Mouse (Mus musculus) kidney, embryonic 16.5 days (tissue): Measurements from ENCODE around the gene Arpc4. TPM values are rescaled to one million over a fixed set of nuclear protein-coding genes. Genes with fewer than 3 reads are reported as not detected.

ENCODE experiments used
- ATAC-seq: fragments of 200-750 bp; cut with Nextera tagmentation; 2 replicates; pipeline ENCODE4 v1.8.0; 2017; ENCODE audit warnings: moderate TSS enrichment; ENCODE audit not compliant: low FRiP score, low TSS enrichment
- H3K27ac ChIP-seq: fragments of 300-500 bp; sonication (generic); 2 replicates; pipeline ENCODE4 v1.5.1; 2014; ENCODE audit warnings: low read length
- H3K27me3 ChIP-seq: fragments of 300-500 bp; sonication (generic); 2 replicates; pipeline ENCODE4 v1.6.1; 2014; ENCODE audit warnings: low read length, control low read depth, mixed read lengths; ENCODE audit not compliant: insufficient read depth
- H3K36me3 ChIP-seq: fragments of 300-500 bp; sonication (generic); 2 replicates; pipeline ENCODE4 v1.6.1; 2014; ENCODE audit warnings: low read length, control low read depth, mixed read lengths; ENCODE audit not compliant: insufficient read depth
- H3K4me1 ChIP-seq: fragments of 300-500 bp; sonication (generic); 2 replicates; pipeline ENCODE4 v1.6.1; 2014; ENCODE audit warnings: low read length, control low read depth, mixed read lengths; ENCODE audit not compliant: insufficient read depth
- H3K4me2 ChIP-seq: fragments of 300-500 bp; sonication (generic); replicated peaks from 2 replicates; pipeline ENCODE4 v1.6.1; 2014; ENCODE audit warnings: low read depth, low read length
- H3K4me3 ChIP-seq: fragments of 300-500 bp; sonication (generic); 2 replicates; pipeline ENCODE4 v1.5.1; 2014; ENCODE audit warnings: mild to moderate bottlenecking, low read length
- H3K9ac ChIP-seq: fragments of 300-500 bp; sonication (generic); replicated peaks from 2 replicates; pipeline ENCODE4 v1.6.1; 2014; ENCODE audit warnings: low read length
- H3K9me3 ChIP-seq: fragments of 300-500 bp; sonication (generic); 2 replicates; pipeline ENCODE4 v1.6.1; 2016; ENCODE audit warnings: low read length, control low read depth
- WGBS: fragments of 180-500 bp; shearing (Covaris S2); extraction: QIAGEN DNeasy Blood & Tissue Kit; methylation state at CpG from one replicate; pipeline ENCODE4 v1.1.7; 2014; 5-methylcytosine and 5-hydroxymethylcytosine counted together
- polyA plus RNA-seq: library from polyadenylated mRNA; unstranded; fragments of >200 nt; fragmentation: Nextera tagmentation; extraction: Ambion mirVana; gene quantifications from 2 replicates; pipeline ENCODE4 v1.2.1, GENCODE M21; 2015

The Arpc4 gene
- polyA plus RNA-seq, 1 experiment from 2014 or later = 410 TPM

DNA sequence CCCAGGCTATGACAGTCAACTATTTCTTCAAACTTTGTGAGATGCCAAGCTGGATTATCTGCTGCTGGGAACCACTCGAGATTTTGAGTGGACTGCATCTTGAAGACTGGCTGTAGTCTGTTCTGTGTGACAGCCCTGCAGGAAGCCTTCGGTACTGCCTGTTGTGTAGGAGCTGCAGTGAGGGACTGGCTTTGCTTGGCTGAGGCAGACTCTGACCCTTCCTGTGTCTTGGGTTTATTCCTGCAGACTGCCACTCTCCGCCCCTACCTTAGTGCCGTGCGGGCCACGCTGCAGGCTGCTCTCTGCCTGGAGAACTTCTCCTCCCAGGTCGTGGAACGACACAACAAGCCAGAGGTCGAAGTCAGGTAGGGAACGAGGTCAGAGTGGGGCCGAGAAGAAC is 2.6 kb downstream of the Arpc4 start:
- no peaks in the 10 kb centered on the region for H3K9me3 ChIP-seq
- no peak for ATAC-seq
- 93% methylated on average over 11 of the region's 11 CpGs for WGBS
- peaks cover 18% of the 10 kb centered on the region for H3K4me1 ChIP-seq
- H3K9ac ChIP-seq = no peak overlapping the region
- no peak overlapping the region for H3K4me2 ChIP-seq
- peaks cover 44% of the 10 kb centered on the region for H3K36me3 ChIP-seq
- no peaks in the 10 kb centered on the region for H3K27me3 ChIP-seq
- H3K4me3 ChIP-seq = no peak overlapping the region
- no peak overlapping the region for H3K27ac ChIP-seq

- peaks cover 1% of the 10 kb centered on the region; the same call in 1 of the 2 replicates for H3K4me1 ChIP-seq
- 92% methylated on average over 8 of the region's 8 CpGs for WGBS
- H3K27me3 ChIP-seq = no peaks in the 10 kb centered on the region
- peaks cover 74% of the 10 kb centered on the region for H3K36me3 ChIP-seq
- ATAC-seq = no peak
- no peaks in the 10 kb centered on the region for H3K9me3 ChIP-seq
- no peak overlapping the region for H3K4me2 ChIP-seq
- H3K4me3 ChIP-seq = no peak overlapping the region
- no peak overlapping the region for H3K27ac ChIP-seq
- no peak overlapping the region for H3K9ac ChIP-seq
Measured at GRCm38 (mm10) chr6:113384351-113384927, 6.5 kb downstream of the Arpc4 start.

DNA sequence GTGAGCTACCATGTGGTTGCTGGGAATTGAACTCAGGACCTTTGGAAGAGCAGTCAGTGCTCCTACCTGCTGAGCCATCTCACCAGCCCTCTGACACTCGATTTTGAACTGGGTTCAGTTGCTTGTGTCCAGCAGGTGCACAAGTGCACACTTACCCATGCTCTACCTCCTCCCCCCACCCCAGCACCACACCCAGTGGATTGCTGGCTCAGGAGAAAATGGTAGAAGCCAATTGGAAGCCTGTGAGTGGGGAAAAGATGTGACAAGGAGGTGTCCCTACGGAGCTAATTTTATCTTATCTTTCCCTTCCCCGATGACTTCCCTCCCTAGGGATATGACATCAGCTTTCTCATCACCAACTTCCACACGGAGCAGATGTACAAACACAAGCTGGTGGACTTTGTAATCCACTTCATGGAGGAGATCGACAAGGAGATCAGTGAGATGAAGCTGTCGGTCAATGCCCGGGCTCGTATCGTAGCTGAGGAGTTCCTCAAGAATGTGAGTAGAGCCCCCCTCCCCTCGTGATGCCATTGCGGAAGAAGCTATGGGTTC is 7.3 kb downstream of the Arpc4 start:
- 85% methylated on average over 11 of the region's 11 CpGs for WGBS

DNA sequence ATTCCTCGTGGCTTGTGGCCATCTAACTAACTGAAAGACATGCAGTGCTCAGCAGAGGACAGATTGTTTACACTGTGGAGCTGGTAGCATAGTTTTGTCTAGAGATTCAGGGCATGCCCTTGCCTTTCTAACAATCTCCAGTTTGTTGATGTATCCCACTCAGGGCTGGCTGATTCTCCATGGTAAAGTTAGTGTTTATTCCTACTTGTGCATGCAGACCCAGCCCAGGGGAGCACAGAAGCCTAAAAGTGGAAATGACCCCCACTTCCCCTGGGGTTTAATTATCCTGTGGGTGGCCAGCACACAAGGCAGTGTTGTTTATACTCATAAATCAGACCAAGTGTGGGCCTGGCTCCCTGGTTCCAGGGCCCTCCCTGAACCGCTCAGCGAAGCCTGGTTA is 8.1 kb downstream of the Arpc4 start:
- H3K9me3 ChIP-seq = no peaks in the 10 kb centered on the region
- no peak overlapping the region for H3K4me3 ChIP-seq
- peaks cover 79% of the 10 kb centered on the region for H3K36me3 ChIP-seq
- H3K27ac ChIP-seq = no peak overlapping the region
- no peak overlapping the region for H3K9ac ChIP-seq
- ATAC-seq = no peak
- 41% methylated on average over 3 of the region's 3 CpGs for WGBS
- no peaks in the 10 kb centered on the region for H3K4me1 ChIP-seq
- H3K27me3 ChIP-seq = no peaks in the 10 kb centered on the region
- no peak overlapping the region for H3K4me2 ChIP-seq

More for the DNA sequence above, 7.3 kb downstream of the Arpc4 start:
- ATAC-seq = no peak
- Histone ChIP-seq H3K9me3 (no peaks in the 10 kb centered on the region), H3K4me1 (no peaks in the 10 kb centered on the region), H3K27ac (no peak overlapping the region), H3K4me2 (no peak overlapping the region), H3K27me3 (no peaks in the 10 kb centered on the region), H3K36me3 (peaks cover 82% of the 10 kb centered on the region), H3K9ac (no peak overlapping the region), H3K4me3 (no peak overlapping the region)

GRCm38 (mm10) chr6:113388960-113389359 is 11.0 kb downstream of the Arpc4 start, which contains the start of gene Ttll3:
Gene Ttll3, plus strand, starts transcription at chr6:113389260.
- WGBS = 73% methylated on average over 8 of the region's 8 CpGs
- H3K4me3 ChIP-seq = no peak within 1 kb of the TSS
- H3K4me1 ChIP-seq = peaks cover 12% of the 10 kb centered on the region; the same call in 1 of the 2 replicates
- H3K9ac ChIP-seq = no peak within 1 kb of the TSS
- no peak within 1 kb of the TSS for H3K4me2 ChIP-seq
- ATAC-seq = no peak
- H3K27ac ChIP-seq = no peak within 1 kb of the TSS
- H3K36me3 ChIP-seq = peaks cover 60% of the 10 kb centered on the region
- H3K27me3 ChIP-seq = no peaks in the 10 kb centered on the region
- no peaks in the 10 kb centered on the region for H3K9me3 ChIP-seq

DNA sequence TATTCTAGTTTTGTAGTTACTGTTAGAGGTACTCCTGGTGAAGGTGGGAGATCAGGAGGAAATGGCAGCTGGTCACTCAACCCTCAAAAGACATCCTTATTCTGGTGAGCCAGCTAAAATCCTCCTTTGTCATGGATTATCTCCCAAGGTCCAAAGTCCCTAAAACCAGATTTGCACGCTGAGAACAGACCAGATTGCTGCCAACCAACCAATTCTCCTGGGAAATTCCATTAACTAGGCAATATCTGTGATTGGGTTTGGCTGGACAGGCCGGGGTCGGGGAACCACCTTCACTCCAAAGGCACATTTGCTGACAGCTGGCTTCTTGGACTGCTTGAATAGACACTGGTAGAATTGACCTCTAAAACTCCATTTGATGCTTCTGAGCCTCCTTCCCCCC is 12.8 kb downstream of the Arpc4 start:
- no peak overlapping the region for H3K9ac ChIP-seq
- 97% methylated on average over 3 of the region's 3 CpGs for WGBS
- no peak overlapping the region for H3K4me2 ChIP-seq
- H3K9me3 ChIP-seq = no peaks in the 10 kb centered on the region
- H3K27me3 ChIP-seq = no peaks in the 10 kb centered on the region
- H3K36me3 ChIP-seq = peaks cover 49% of the 10 kb centered on the region
- H3K4me1 ChIP-seq = peaks cover 12% of the 10 kb centered on the region; the same call in 1 of the 2 replicates
- no peak overlapping the region for H3K27ac ChIP-seq
- H3K4me3 ChIP-seq = no peak overlapping the region
- ATAC-seq = no peak

DNA sequence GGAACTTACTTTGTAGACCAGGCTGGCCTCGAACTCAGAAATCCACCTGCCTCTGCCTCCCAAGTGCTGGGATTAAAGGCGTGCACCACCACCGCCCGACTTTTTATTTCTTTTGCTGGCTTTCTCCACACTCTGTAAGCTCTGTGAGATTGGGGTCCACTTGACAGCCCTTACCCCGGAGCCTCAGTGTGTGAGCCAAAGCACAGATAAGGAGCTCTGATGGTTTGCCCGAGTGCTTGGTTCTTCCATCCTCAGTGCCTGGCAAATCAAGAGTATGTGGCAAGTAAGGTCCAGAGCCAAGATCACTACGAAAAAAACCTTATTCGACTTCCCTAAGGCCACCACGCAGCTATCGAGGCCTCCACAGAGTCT is 14.1 kb downstream of the Arpc4 start:
- H3K27ac ChIP-seq = no peak overlapping the region
- ATAC-seq = no peak; the same call in 1 of the 2 replicates

GRCm38 (mm10) chr6:113392387-113393071 is 14.6 kb downstream of the Arpc4 start:
- peak; percentile 87 for ATAC-seq
- H3K4me3 ChIP-seq = peak overlapping the region; percentile 54
- H3K27ac ChIP-seq = 0 out of 2 replicates have a peak overlapping the region, but pooled peaks have one; percentile 26
- peaks cover 37% of the 10 kb centered on the region for H3K36me3 ChIP-seq
- peak overlapping the region; percentile 71 for H3K9ac ChIP-seq
- H3K27me3 ChIP-seq = no peaks in the 10 kb centered on the region
- under 1% methylated on average over 50 of the region's 51 CpGs for WGBS
- H3K4me1 ChIP-seq = peaks cover 12% of the 10 kb centered on the region; the same call in 1 of the 2 replicates
- H3K9me3 ChIP-seq = no peaks in the 10 kb centered on the region
- H3K4me2 ChIP-seq = peak overlapping the region; percentile 90

More for the DNA sequence above, 14.1 kb downstream of the Arpc4 start:
- Histone ChIP-seq H3K27me3 (no peaks in the 10 kb centered on the region), H3K4me2 (peak overlapping the region; percentile 90), H3K9me3 (no peaks in the 10 kb centered on the region), H3K36me3 (peaks cover 39% of the 10 kb centered on the region), H3K4me1 (peaks cover 12% of the 10 kb centered on the region; the same call in 1 of the 2 replicates), H3K4me3 (peak overlapping the region; percentile 54), H3K9ac (peak overlapping the region; percentile 71)
- WGBS = 24% methylated on average over 10 of the region's 10 CpGs

- no peak overlapping the region for H3K27ac ChIP-seq
- H3K9me3 ChIP-seq = no peaks in the 10 kb centered on the region
- peaks cover 23% of the 10 kb centered on the region for H3K36me3 ChIP-seq
- H3K4me1 ChIP-seq = peaks cover 12% of the 10 kb centered on the region; the same call in 1 of the 2 replicates
- no peak for ATAC-seq
- H3K27me3 ChIP-seq = no peaks in the 10 kb centered on the region
- no peak overlapping the region for H3K4me3 ChIP-seq
- WGBS = 89% methylated on average over 6 of the region's 6 CpGs
- H3K4me2 ChIP-seq = no peak overlapping the region
- H3K9ac ChIP-seq = no peak overlapping the region
Measured at GRCm38 (mm10) chr6:113393951-113394350, 16.0 kb downstream of the Arpc4 start.

DNA sequence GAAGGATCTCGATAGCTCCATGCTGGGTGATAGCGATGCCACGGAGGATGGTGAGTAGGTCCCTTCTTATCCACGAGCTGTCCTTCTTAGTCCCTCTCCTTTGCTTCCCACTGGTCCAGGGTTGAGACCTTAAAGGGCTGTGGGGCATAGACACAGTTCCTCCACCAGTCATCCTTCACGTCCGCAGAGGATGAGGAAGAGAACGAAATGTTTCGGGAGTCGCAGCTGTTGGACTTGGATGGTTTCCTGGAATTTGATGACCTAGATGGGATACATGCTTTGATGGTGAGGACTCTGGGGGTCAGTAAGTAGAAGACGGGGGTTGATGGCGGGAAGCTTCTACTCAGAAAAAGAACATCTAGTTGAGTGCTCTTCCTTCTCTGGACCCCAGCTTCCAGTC is 16.9 kb downstream of the Arpc4 start:
- Histone ChIP-seq H3K9me3 (no peaks in the 10 kb centered on the region), H3K4me3 (no peak overlapping the region), H3K9ac (no peak overlapping the region), H3K4me2 (no peak overlapping the region), H3K27ac (no peak overlapping the region), H3K4me1 (peaks cover 12% of the 10 kb centered on the region; the same call in 1 of the 2 replicates), H3K27me3 (no peaks in the 10 kb centered on the region), H3K36me3 (peaks cover 14% of the 10 kb centered on the region)
- no peak for ATAC-seq
- WGBS = 87% methylated on average over 11 of the region's 11 CpGs
